ENCODE assay signal across 8 mouse cellular contexts in genomic region chr10:39170181-39170580, GRCm38 (mm10). TPM values are rescaled to one million over a fixed set of nuclear protein-coding genes. Genes with fewer than 3 reads are reported as not detected.
A peak's percentile ranks its signal among the peaks of the same experiment; 100 is the strongest.
DNase-seq lines count a peak whose midpoint lies in the region; ATAC-seq and TF ChIP-seq lines count a peak whose summit lies in the region.

No protein-coding gene starts in this region.

- TF ChIP-seq EP300 in ES-Bruce4 (IDR thresholded peaks at IDR 0.05; ENCODE audit: insufficient read depth, low read depth, low read length) = no peak

- H3K36me3 ChIP-seq in ES-Bruce4 (ENCODE audit: control insufficient read depth, insufficient read depth, low read length, poor library complexity, severe bottlenecking) = no peaks in the 10 kb centered on the region
- no peaks in the 10 kb centered on the region for H3K36me3 ChIP-seq in embryonic facial prominence, embryonic 14.5 days (ENCODE audit: control insufficient read depth, insufficient read depth, low read length)

- H3K9me3 ChIP-seq in ES-Bruce4 (replicated peaks; ENCODE audit: control insufficient read depth, insufficient read depth, low read length, poor library complexity, severe bottlenecking) = no peaks in the 10 kb centered on the region
- no peaks in the 10 kb centered on the region for H3K9me3 ChIP-seq in embryonic facial prominence, embryonic 14.5 days (ENCODE audit: control insufficient read depth, low read length)

- 15% methylated on average over 8 of the region's 8 CpGs for WGBS in bone marrow, adult 2 months
- 2% methylated on average over 8 of the region's 8 CpGs for WGBS in embryonic facial prominence, embryonic 14.5 days

- 0 out of 2 replicates have a peak, but pooled peaks have one; percentile 19 for ATAC-seq in embryonic facial prominence, embryonic 14.5 days (ENCODE audit: low read depth)
- ATAC-seq in hematopoietic stem cell, adult 5-6 weeks (replicated peaks in 1 of 2; ENCODE audit: insufficient read depth in 1 of 2, low FRiP score in 2 of 2, low TSS enrichment in 1 of 2, low read depth in 1 of 2, poor library complexity in 2 of 2, severe bottlenecking in 2 of 2) = peak; percentile 21 to 33; a peak in 3 of 4 replicates

- DNase-seq in embryonic facial prominence, embryonic 14.5 days (ENCODE audit: low spot score) = peak; percentile 62
- peak; percentile 74 to 77 for DNase-seq in layer of hippocampus, postnatal 14 days (ENCODE audit: low spot score in 2 of 2)
- DNase-seq in lung, postnatal 14 days = peak; percentile 80
- DNase-seq in right cerebral cortex, adult 2 months (ENCODE audit: low spot score in 2 of 2) = peak; percentile 83 to 84
- peak; percentile 40 for DNase-seq in urinary bladder, adult 2 months (ENCODE audit: low spot score)

- peak overlapping the region; percentile 48 for H3K4me2 ChIP-seq in embryonic facial prominence, embryonic 14.5 days (ENCODE audit: low read depth, low read length)

- TF ChIP-seq POLR2A in ES-Bruce4 (IDR thresholded peaks at IDR 0.05; ENCODE audit: insufficient read depth, low read length) = no peak
- no peak for TF ChIP-seq POLR2A in bone marrow, adult 2 months (IDR thresholded peaks at IDR 0.05; ENCODE audit: borderline replicate concordance, control insufficient read depth, low read depth, low read length)

- H3K9ac ChIP-seq in ES-Bruce4 (ENCODE audit: low read depth, poor library complexity, severe bottlenecking) = no peak overlapping the region
- no peak overlapping the region for H3K9ac ChIP-seq in embryonic facial prominence, embryonic 14.5 days (ENCODE audit: low read depth, low read length)

- no peak overlapping the region for H3K4me3 ChIP-seq in ES-Bruce4 (ENCODE audit: low read depth, low read length)
- H3K4me3 ChIP-seq in bone marrow, adult 2 months (replicated peaks; ENCODE audit: control insufficient read depth, low read depth, low read length) = no peak overlapping the region
- H3K4me3 ChIP-seq in embryonic facial prominence, embryonic 14.5 days (ENCODE audit: low read depth, low read length) = peak overlapping the region; percentile 8; the same call in 1 of the 2 replicates

- TF ChIP-seq CTCF in ES-Bruce4 (IDR thresholded peaks at IDR 0.05; ENCODE audit: low read depth, low read length) = peak; percentile 95
- TF ChIP-seq CTCF in bone marrow, adult 2 months (IDR thresholded peaks at IDR 0.05; ENCODE audit: control insufficient read depth, insufficient read depth, low read length) = peak; percentile 84

- no peaks in the 10 kb centered on the region for H3K27me3 ChIP-seq in ES-Bruce4 (ENCODE audit: control insufficient read depth, insufficient read depth, low read length, poor library complexity, severe bottlenecking)
- no peaks in the 10 kb centered on the region for H3K27me3 ChIP-seq in embryonic facial prominence, embryonic 14.5 days (replicated peaks; ENCODE audit: control insufficient read depth, insufficient read depth, low read length)

- no peak overlapping the region for H3K27ac ChIP-seq in ES-Bruce4 (ENCODE audit: insufficient read depth, low read length)
- no peak overlapping the region for H3K27ac ChIP-seq in bone marrow, adult 2 months (ENCODE audit: control insufficient read depth, insufficient read depth, low read depth, low read length, poor library complexity)
- no peak overlapping the region; the same call in 1 of the 2 replicates for H3K27ac ChIP-seq in embryonic facial prominence, embryonic 14.5 days (replicated peaks; ENCODE audit: low read depth, low read length)

- no peaks in the 10 kb centered on the region for H3K4me1 ChIP-seq in ES-Bruce4 (ENCODE audit: control insufficient read depth, insufficient read depth, low read length)
- peaks cover 3% of the 10 kb centered on the region; the same call in 1 of the 2 replicates for H3K4me1 ChIP-seq in bone marrow, adult 2 months (ENCODE audit: control insufficient read depth, insufficient read depth, low read length)
- H3K4me1 ChIP-seq in embryonic facial prominence, embryonic 14.5 days (ENCODE audit: control insufficient read depth, insufficient read depth, low read length) = peaks cover 30% of the 10 kb centered on the region

RNA-seq across cellular contexts. Expression of gene Ccn6, which starts 6.6 kb away (rescaled TPM):
- polyA plus RNA-seq in ES-Bruce4 (2011; ENCODE audit: insufficient read depth, insufficient read length, low read depth, missing spikeins) = not detected in 2 replicates
- polyA plus RNA-seq in bone marrow, adult 2 months (2011; ENCODE audit: insufficient read depth, insufficient read length, low replicate concordance, missing spikeins) = not detected in 2 replicates
- polyA plus RNA-seq in embryonic facial prominence, embryonic 14.5 days (2014; fragmentation: Nextera tagmentation; extraction: Ambion mirVana) = 0.56 and 1.2 TPM in 2 replicates
- not detected in 2 replicates for total RNA-seq in hematopoietic stem cell, adult 5-6 weeks (2017)
- total RNA-seq in layer of hippocampus, postnatal 14 days (2021) = under 1 TPM; 0.45 to 0.53 TPM
- polyA plus RNA-seq in urinary bladder, adult 2 months (2012; rRNA removed) = 0.25 and 0.26 TPM in 2 replicates

RNA-seq across cellular contexts. Expression of gene Tube1, which starts 36.4 kb away (rescaled TPM):
- 24.6 and 25.6 TPM in 2 replicates for polyA plus RNA-seq in ES-Bruce4 (2011; ENCODE audit: insufficient read depth, insufficient read length, low read depth, missing spikeins)
- 2.2 and 3.7 TPM in 2 replicates for polyA plus RNA-seq in bone marrow, adult 2 months (2011; ENCODE audit: insufficient read depth, insufficient read length, low replicate concordance, missing spikeins)
- polyA plus RNA-seq in embryonic facial prominence, embryonic 14.5 days (2014; fragmentation: Nextera tagmentation; extraction: Ambion mirVana) = 12.5 and 13.8 TPM in 2 replicates
- 8.0 and 8.9 TPM in 2 replicates for total RNA-seq in hematopoietic stem cell, adult 5-6 weeks (2017)
- total RNA-seq in layer of hippocampus, postnatal 14 days (2021) = 1 to 10 TPM; 3.8 to 4.7 TPM
- 2.2 and 2.8 TPM in 2 replicates for polyA plus RNA-seq in urinary bladder, adult 2 months (2012; rRNA removed)

RNA-seq across cellular contexts. Expression of gene Fam229b, which starts 36.5 kb away (rescaled TPM):
- polyA plus RNA-seq in ES-Bruce4 (2011; ENCODE audit: insufficient read depth, insufficient read length, low read depth, missing spikeins) = 3.5 and 4.5 TPM in 2 replicates
- not detected in 2 replicates for polyA plus RNA-seq in bone marrow, adult 2 months (2011; ENCODE audit: insufficient read depth, insufficient read length, low replicate concordance, missing spikeins)
- 12.4 and 16.9 TPM in 2 replicates for polyA plus RNA-seq in embryonic facial prominence, embryonic 14.5 days (2014; fragmentation: Nextera tagmentation; extraction: Ambion mirVana)
- 0.35 and 4.9 TPM in 2 replicates for total RNA-seq in hematopoietic stem cell, adult 5-6 weeks (2017)
- total RNA-seq in layer of hippocampus, postnatal 14 days (2021) = 10 to 100 TPM; 15.1 to 17.6 TPM
- 5.9 and 7.3 TPM in 2 replicates for polyA plus RNA-seq in urinary bladder, adult 2 months (2012; rRNA removed)
